Mouse (Mus musculus) adrenal gland, adult (tissue): ENCODE measurements around the gene Cenps.
A peak's percentile ranks its signal among the peaks of the same experiment; 100 is the strongest.
"Not testable (repeated sequence)": the region's sequence is repeated elsewhere in the genome, so short reads cannot be mapped to it uniquely, and the experiment has no call there.

ENCODE experiments used
- DNase-seq, 2 experiments: peaks; one replicate each; pipeline ENCODE4 v3.0.0; 2022 to 2023; ENCODE audit warnings: low spot score in 1 of 2; ENCODE audit not compliant: inconsistent age in 2 of 2

The Cenps gene

DNA sequence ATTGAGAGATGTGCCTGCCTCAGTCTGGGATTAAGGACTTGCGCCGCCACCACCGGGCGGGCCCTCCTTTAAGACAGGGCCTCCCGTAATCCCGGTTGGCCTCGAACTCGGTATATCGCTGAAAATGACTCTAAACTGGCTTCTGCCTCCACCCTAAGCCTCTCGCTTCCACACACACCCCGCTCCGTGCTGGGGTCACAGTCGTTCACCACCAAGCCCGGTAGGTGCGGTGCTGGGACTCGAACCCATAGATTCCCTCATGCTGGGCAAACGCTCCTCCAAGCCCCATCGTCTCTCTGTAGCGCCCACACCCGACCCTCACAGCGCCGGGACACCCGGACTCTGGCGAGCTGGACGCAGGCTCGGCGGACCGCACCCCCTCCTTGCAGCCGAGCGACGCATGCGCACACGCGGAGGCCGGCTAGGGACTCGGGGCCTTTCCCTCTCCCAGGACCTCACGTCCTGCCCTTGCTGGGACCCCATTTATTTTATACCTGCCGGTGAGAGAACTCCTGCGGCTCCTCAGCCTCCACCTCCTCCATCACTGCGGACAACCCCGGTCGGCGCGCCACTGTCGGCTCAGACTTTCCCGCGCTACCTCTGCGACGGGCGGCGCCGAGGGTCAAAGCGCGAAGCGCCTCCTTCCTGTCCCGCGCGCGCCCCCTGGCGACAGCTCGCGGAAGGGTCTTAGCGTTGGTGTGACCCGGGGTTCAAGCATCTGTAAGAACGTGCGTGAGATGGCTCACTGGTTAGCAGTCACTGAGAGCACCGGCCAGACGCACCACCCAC is at the start of gene Cenps:
Gene Cenps (minus strand): TSS at position 648 of the 789 bp plus-strand sequence.
- peak; percentile 90 to 97 for DNase-seq

GRCm38 (mm10) chr4:149182755-149183154 is 45.3 kb upstream of the Cenps start:
- DNase-seq = peak in 1 of 2 experiments; percentile 53

GRCm38 (mm10) chr4:149182192-149182591 is 44.8 kb upstream of the Cenps start:
- DNase-seq = peak in 1 of 2 experiments; percentile 58

GRCm38 (mm10) chr4:149179573-149179972 is 42.1 kb upstream of the Cenps start:
- DNase-seq = no peak

DNA sequence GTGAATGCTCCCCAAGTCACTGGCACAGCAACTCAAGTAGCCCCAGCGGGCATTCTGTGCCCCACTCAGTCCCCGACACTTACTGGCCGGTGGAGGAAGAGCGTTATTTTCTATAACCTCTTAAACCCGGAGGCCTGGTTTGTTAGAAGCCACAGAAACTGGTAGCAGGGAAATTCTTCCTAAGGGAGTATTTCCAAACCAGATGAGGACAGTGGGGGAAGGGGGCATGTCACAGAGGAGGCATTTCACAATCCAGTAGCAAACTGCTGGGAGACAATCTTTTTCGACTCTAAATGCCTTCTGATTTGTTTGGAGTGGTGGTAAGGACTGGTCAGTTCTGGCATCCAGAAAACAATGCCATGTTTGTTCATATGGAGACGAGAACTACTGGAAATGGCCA is 41.7 kb upstream of the Cenps start:
- peak in 1 of 2 experiments; percentile 58 for DNase-seq

DNA sequence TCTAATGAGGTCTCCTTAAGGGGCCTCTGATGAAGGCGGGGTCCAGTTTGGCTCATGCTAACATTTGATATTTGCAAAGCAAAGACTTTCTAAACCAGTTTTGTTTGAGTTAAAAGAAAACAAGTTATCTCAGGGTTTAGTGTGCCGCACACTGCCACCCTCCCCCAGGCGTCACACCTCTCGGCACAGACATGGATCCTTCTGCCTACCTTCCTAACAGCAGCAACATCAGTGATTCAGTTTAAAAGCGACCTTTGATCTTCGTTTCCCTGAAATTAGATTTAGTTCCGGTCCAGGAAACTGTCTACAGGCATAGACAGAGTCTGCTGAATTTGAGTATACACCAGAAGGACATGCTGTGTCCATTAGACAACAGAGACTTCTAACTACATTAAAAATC is 40.9 kb upstream of the Cenps start:
- no peak for DNase-seq

DNA sequence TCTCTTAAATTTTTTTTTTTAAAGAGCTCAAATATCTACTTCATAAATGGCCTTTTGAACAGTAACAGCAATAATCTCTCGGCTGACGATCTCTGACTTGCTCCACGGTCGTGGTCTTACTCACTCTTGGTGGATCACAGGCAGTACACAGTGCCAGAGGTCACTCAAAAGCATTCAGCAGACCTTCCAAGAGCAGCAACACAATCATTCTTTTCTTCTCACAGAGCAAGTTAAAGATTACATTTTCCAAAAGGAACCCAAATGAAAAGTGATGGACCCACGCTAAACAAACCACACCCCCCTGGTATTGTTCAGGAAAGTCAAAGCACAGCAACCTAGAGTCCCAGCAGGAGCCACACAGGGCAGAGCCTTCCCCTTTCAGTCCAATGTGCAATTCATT is 39.6 kb upstream of the Cenps start:
- DNase-seq = peak in 1 of 2 experiments; percentile 68

GRCm38 (mm10) chr4:149176645-149177044 is 39.2 kb upstream of the Cenps start:
- no peak for DNase-seq

DNA sequence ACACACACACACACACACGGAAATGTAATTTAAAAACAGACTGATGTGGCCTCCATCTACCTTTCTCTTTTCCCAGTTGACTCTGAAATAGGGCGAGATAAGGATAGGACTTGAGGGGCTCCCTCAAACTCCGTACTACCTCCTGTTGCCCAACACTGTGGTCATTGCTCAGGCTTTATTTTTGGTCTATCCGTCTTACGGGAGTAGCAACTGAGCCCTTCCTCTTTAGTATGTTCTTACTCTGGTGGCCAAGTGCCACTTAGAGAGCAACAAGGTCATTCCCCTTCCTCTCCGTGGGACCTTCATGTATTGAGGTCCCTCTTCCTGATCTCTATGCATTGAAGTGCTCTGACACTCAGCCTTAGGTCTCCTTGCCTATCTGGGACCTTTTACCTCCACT is 36.2 kb upstream of the Cenps start:
- no peak for DNase-seq

- DNase-seq = peak in 1 of 2 experiments; percentile 63
Observed at GRCm38 (mm10) chr4:149172666-149173065, 35.2 kb upstream of the Cenps start.

DNA sequence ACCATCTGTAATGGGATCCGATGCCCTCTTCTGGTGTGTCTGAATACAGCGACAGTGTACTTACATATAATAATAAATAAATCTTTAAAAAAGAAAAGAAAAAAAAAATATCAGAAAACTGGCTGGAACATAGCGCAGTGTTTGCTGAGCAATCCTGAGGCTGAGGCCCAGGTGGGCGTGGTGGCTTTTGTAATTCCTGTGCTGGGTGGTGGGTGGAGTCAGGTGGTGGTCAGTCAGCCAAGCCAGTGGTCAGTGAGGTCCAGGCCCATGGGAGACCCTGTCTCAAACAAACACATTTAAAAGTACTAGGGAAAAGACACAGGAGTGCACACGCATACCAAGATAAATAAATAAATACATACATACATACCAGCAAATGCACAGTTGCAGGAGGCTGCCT is 34.7 kb upstream of the Cenps start:
- peak in 1 of 2 experiments; percentile 63 for DNase-seq

DNA sequence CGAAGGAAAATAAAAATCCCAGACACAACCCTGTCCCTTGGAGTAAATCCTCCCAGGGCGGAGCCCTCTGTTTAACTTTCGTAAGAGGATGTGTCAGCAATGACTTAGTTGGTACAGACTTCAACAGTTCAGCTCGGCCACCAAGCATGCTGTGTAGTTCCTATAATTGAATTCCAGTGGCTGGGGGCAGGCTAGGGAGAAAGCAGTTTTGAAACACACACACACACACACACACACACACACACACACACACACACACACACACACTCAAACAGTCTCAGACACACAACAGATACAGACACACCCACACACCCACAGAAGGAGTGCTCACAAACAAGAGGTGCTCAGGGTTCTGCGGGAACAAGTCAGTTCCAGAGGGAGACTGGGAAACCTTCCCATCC is 34.2 kb upstream of the Cenps start:
- peak in 1 of 2 experiments; percentile 80 for DNase-seq

DNA sequence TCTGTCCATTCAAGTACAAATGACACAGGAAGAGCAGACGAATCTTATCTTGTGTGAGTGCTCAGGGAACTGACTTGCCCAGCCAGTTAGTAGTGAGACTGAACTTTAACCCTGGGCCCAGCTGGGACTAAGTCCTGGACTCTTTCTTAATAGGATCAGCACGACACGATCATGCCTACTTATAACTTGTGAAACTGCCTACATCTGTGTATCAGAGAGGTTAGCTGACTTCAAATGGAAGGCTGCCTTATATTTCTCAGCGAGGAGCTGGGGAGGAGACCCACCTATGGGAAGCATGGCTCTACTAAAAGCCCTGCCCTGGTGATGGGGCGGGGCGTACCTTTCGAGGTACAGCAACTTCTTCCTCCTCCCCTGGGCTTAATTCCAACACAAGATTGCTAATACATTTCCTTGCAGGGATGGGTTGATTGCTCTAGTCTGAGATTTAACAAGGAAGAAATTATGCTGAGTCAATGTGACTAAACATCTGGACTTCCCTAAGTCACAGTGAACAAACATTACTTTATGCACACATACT is 33.0 kb upstream of the Cenps start:
- peak in 1 of 2 experiments; percentile 82 for DNase-seq

DNA sequence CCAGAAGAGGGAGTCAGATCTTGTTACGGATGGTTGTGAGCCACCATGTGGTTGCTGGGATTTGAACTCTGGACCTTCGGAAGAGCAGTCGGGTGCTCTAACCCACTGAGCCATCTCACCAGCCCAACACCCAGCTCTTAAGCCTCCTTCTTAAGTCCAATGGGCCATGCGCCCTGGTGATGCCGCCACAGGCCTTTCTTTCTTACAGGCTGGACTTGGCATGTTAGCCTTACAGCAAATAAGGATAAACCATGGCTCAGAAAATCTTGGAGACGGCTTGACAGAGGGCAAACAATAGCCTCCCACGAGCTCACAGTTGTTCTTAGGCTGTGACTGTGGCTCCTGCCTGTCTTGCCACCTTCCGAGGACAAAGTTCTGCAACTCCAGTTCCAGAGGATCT is 32.5 kb upstream of the Cenps start:
- DNase-seq = not testable (repeated sequence)

DNA sequence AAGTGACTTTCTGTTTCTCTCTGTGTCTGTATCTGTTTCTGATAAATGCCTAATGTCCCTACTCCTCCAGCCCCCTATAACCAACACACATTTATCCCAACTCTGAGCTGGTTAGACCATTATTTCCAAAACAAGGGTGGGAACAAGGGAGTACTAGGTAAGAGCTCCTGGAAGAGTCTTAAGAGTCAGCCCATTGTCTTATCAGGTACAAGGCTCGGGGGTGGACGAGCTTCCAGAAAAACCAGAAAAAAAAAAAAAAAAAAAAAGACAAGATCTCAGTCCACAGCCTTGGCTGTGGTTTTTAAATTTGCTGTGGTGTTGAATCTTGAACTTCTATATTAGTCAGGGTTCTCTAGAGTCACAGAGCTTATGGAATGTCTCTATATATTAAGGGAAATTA is 30.6 kb upstream of the Cenps start:
- no peak for DNase-seq

DNA sequence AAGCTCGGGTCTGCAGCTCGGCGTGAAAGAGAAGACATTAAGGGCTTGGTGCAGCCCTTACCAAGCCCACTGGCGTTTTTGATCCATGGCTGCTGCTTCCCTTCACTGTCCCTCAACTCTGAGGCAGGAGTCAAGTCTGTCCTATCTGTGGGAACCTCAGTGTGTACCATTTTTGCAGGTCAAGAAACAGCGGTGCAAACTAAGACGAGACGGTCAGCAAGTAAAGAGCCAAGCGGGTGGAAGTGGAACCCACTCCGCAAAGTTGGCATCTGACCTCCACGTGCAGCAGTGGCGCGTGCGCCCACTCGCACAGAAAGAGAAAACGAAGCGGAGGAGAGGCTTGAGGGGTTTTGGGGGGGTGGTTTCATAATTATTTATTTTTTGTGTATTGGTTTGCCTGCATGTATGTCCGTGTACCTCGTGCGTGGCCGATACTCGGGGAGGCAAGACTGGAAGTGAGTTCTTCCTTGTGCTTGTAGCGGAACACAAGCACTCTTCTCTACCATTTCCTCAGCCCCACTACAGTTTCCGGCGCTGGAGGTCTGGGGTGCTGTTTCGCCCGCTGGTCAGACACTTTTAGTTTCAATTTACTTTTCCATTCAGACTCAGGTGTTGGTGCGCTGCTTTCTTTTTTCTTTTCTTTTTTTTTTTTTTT is 29.7 kb upstream of the Cenps start:
- DNase-seq = no peak

DNA sequence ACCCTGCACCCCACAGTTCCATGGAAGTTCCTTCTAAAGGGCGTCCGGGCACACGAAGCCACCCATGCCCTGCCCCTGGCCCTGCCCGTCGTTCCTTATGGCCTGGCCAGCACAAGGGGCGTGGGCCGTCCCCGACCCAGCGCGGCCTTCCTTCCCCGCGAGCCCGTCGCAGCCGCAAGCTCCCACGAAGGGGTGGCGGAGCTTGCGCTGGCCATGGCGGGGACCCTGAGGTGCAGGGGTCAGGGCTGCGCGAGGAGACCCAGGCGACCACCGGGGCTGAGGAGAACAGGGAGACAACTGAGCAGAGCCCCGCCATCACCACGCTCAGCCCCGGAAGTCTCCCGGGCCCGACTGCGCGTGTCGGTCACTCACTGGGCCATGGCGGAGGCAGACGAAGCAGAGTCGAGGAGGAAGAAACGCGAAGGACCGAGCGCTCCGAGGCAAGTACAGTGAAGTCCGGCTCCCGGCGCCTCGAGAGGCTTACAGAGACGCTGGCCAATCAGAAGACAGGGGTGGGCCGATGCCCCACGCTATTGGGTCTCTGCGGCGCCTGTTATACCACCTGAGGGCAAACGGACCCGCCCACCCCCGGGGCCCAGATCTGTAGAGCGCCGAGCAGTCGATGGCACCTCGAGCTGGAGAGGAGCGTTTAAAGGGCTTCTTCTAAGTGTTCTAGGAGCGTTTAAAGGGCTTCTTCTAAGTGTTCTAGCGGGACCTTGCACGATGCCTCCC is 29.0 kb upstream of the Cenps start, which contains the start of gene Pgd:
Gene Pgd (minus strand): TSS at position 557 of the 732 bp plus-strand sequence.
- DNase-seq = peak; percentile 97 to 99

DNA sequence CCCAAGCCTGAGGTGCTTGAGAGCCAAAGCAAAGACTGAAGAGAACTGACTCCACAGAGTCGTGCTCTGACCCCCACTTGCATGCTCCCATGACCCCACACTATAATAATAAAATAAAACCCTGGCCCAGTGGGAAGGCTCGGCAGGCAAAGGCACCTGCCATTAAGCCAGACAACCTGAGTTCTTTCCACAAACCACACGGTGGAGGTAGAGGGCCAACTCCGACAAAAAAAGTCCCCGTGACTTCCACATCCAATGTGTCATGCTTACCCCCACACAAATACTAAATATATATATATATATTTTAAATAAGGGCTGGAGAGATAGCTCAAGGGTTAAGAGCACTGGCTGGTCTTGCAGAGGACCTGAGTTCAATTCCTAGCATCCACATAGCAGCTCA is 26.7 kb upstream of the Cenps start:
- DNase-seq = no peak

- no peak for DNase-seq
Observed at GRCm38 (mm10) chr4:149163196-149163595, 25.8 kb upstream of the Cenps start.

- peak in 1 of 2 experiments; percentile 66 for DNase-seq
Observed at GRCm38 (mm10) chr4:149161166-149161565, 23.7 kb upstream of the Cenps start.

DNA sequence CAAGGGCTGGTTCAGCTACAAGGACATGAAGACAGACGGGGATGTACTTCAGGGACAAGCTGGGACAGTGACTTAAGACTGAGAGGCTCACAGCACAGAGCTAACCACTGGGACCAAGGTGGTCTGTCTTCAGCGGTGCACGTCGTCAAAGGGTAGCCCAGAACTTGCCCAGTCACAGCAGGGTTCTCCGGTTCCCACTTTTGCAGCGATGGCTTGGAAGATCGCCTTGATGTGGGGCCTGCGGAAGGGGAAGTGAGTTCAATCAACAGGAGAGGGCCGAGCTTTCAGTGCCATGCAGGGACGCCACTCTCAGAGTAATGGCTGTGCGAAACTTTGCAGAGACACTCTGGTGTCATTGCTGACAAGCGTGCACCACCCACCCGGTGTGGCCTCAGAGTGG is 22.5 kb upstream of the Cenps start:
- peak in 1 of 2 experiments; percentile 55 for DNase-seq
